In genomic region chr13:21402287-21402846, GRCm38 (mm10) we compare ENCODE assay signal across 8 mouse cellular contexts. TPM values are rescaled to one million over a fixed set of nuclear protein-coding genes. Genes with fewer than 3 reads are reported as not detected.
DNase-seq lines count a peak whose midpoint lies in the region; ATAC-seq and TF ChIP-seq lines count a peak whose summit lies in the region.

Gene Zkscan3 (minus strand): TSS chr13:21402755.

- peak; percentile 69 to 82 for DNase-seq in CD8-positive naive resting alpha-beta T cell, adult 2 months (ENCODE audit: low read depth in 2 of 2, low spot score in 2 of 2)
- DNase-seq in c-Kit-positive CD71-negative TER-119-negative erythroid progenitor cells, embryonic 14.5 days (ENCODE audit: low read depth): peak; percentile 73
- DNase-seq in forebrain, embryonic 11.5 days (ENCODE audit: low spot score): peak; percentile 91
- peak; percentile 90 to 96 for DNase-seq in kidney, postnatal 36 days

- WGBS in forebrain, embryonic 11.5 days: under 1% methylated on average over 35 of the region's 35 CpGs
- under 1% methylated on average over 35 of the region's 35 CpGs for WGBS in heart, embryonic 16.5 days
- WGBS in liver, embryonic 16.5 days (ENCODE audit: insufficient replicate concordance): under 1% methylated on average over 35 of the region's 35 CpGs
- WGBS in neural tube, embryonic 13.5 days: under 1% methylated on average over 35 of the region's 35 CpGs

- peak within 1 kb of the TSS; percentile 48 for H3K4me2 ChIP-seq in forebrain, embryonic 11.5 days (ENCODE audit: low read depth, low read length, severe bottlenecking)
- H3K4me2 ChIP-seq in heart, embryonic 16.5 days (ENCODE audit: low read depth, low read length): peak within 1 kb of the TSS; percentile 77
- peak within 1 kb of the TSS; percentile 76 for H3K4me2 ChIP-seq in liver, embryonic 16.5 days (ENCODE audit: low read depth, low read length)
- peak within 1 kb of the TSS; percentile 65 for H3K4me2 ChIP-seq in neural tube, embryonic 13.5 days

- H3K4me3 ChIP-seq in forebrain, embryonic 11.5 days (ENCODE audit: low read depth, low read length): peak within 1 kb of the TSS; percentile 84
- H3K4me3 ChIP-seq in heart, embryonic 16.5 days (ENCODE audit: low read length): peak within 1 kb of the TSS; percentile 95
- H3K4me3 ChIP-seq in liver, embryonic 16.5 days (ENCODE audit: low read depth, low read length): peak within 1 kb of the TSS; percentile 89
- peak within 1 kb of the TSS; percentile 80 for H3K4me3 ChIP-seq in neural tube, embryonic 13.5 days
- H3K4me3 ChIP-seq in testis, adult 2 months (ENCODE audit: control insufficient read depth, low read depth, low read length): peak within 1 kb of the TSS; percentile 98

- TF ChIP-seq CTCF in testis, adult 2 months (IDR thresholded peaks at IDR 0.05; ENCODE audit: control insufficient read depth, insufficient read depth, insufficient replicate concordance, low read depth, low read length): no peak

- no peaks in the 10 kb centered on the region for H3K27me3 ChIP-seq in forebrain, embryonic 11.5 days (ENCODE audit: control insufficient read depth, insufficient read depth, low read length)
- H3K27me3 ChIP-seq in heart, embryonic 16.5 days (ENCODE audit: control insufficient read depth, insufficient read depth, low read length): no peaks in the 10 kb centered on the region
- no peaks in the 10 kb centered on the region for H3K27me3 ChIP-seq in liver, embryonic 16.5 days (ENCODE audit: control insufficient read depth, insufficient read depth, low read depth, low read length)
- peaks cover 8% of the 10 kb centered on the region for H3K27me3 ChIP-seq in neural tube, embryonic 13.5 days
- no peaks in the 10 kb centered on the region for H3K27me3 ChIP-seq in testis, adult 2 months (ENCODE audit: control insufficient read depth, insufficient read depth, low read length)

- H3K36me3 ChIP-seq in forebrain, embryonic 11.5 days (ENCODE audit: control insufficient read depth, insufficient read depth, low read length): no peaks in the 10 kb centered on the region
- peaks cover 5% of the 10 kb centered on the region; the same call in 1 of the 2 replicates for H3K36me3 ChIP-seq in heart, embryonic 16.5 days (ENCODE audit: control insufficient read depth, insufficient read depth)
- 0 out of 2 replicates have a peak, but pooled peaks cover 8% of the 10 kb centered on the region for H3K36me3 ChIP-seq in liver, embryonic 16.5 days (ENCODE audit: control insufficient read depth, insufficient read depth)
- peaks cover 23% of the 10 kb centered on the region for H3K36me3 ChIP-seq in neural tube, embryonic 13.5 days
- H3K36me3 ChIP-seq in testis, adult 2 months (ENCODE audit: control insufficient read depth, insufficient read depth, low read length): no peaks in the 10 kb centered on the region

- no peaks in the 10 kb centered on the region; the same call in 1 of the 2 replicates for H3K4me1 ChIP-seq in forebrain, embryonic 11.5 days (replicated peaks; ENCODE audit: control insufficient read depth, insufficient read depth, low read length)
- H3K4me1 ChIP-seq in heart, embryonic 16.5 days (ENCODE audit: control insufficient read depth, insufficient read depth, low read length): peaks cover 11% of the 10 kb centered on the region
- peaks cover 9% of the 10 kb centered on the region for H3K4me1 ChIP-seq in liver, embryonic 16.5 days (ENCODE audit: control insufficient read depth, low read depth, low read length)
- peaks cover 30% of the 10 kb centered on the region for H3K4me1 ChIP-seq in neural tube, embryonic 13.5 days (replicated peaks)
- no peaks in the 10 kb centered on the region; the same call in 1 of the 2 replicates for H3K4me1 ChIP-seq in testis, adult 2 months (ENCODE audit: control insufficient read depth, insufficient read depth, low read length)

- H3K9ac ChIP-seq in forebrain, embryonic 11.5 days (ENCODE audit: low read length): peak within 1 kb of the TSS; percentile 87
- H3K9ac ChIP-seq in heart, embryonic 16.5 days (ENCODE audit: low read length): peak within 1 kb of the TSS; percentile 96
- peak within 1 kb of the TSS; percentile 93 for H3K9ac ChIP-seq in liver, embryonic 16.5 days (ENCODE audit: low read depth, low read length)
- peak within 1 kb of the TSS; percentile 84 for H3K9ac ChIP-seq in neural tube, embryonic 13.5 days

- H3K27ac ChIP-seq in forebrain, embryonic 11.5 days (ENCODE audit: low read depth, low read length): peak within 1 kb of the TSS; percentile 31; the same call in 1 of the 2 replicates
- peak within 1 kb of the TSS; percentile 87 for H3K27ac ChIP-seq in heart, embryonic 16.5 days (ENCODE audit: low read length)
- H3K27ac ChIP-seq in liver, embryonic 16.5 days (ENCODE audit: low read length): peak within 1 kb of the TSS; percentile 86
- peak within 1 kb of the TSS; percentile 70 for H3K27ac ChIP-seq in neural tube, embryonic 13.5 days (replicated peaks)
- peak within 1 kb of the TSS; percentile 84 for H3K27ac ChIP-seq in testis, adult 2 months (ENCODE audit: control insufficient read depth, insufficient read depth, low read depth, low read length)

- peak; percentile 55; the same call in 1 of the 2 replicates for TF ChIP-seq POLR2A in testis, adult 2 months (IDR thresholded peaks at IDR 0.05; ENCODE audit: control insufficient read depth, low read depth, low read length)

- ATAC-seq in forebrain, embryonic 11.5 days (replicated peaks; ENCODE audit: low FRiP score): peak; percentile 93
- ATAC-seq in heart, embryonic 16.5 days (replicated peaks; ENCODE audit: extremely low read depth, insufficient read depth, low FRiP score): peak; percentile 94
- peak; percentile 93 for ATAC-seq in liver, embryonic 16.5 days (ENCODE audit: low read depth)
- ATAC-seq in neural tube, embryonic 13.5 days (ENCODE audit: low read depth): peak; percentile 96

- H3K9me3 ChIP-seq in forebrain, embryonic 11.5 days (ENCODE audit: control insufficient read depth, low read length): no peaks in the 10 kb centered on the region
- H3K9me3 ChIP-seq in heart, embryonic 16.5 days (replicated peaks; ENCODE audit: control insufficient read depth, low read length): no peaks in the 10 kb centered on the region
- H3K9me3 ChIP-seq in liver, embryonic 16.5 days (replicated peaks; ENCODE audit: control insufficient read depth, low read length): no peaks in the 10 kb centered on the region
- H3K9me3 ChIP-seq in neural tube, embryonic 13.5 days: no peaks in the 10 kb centered on the region

RNA-seq across cellular contexts. Expression of gene Zkscan3, which starts in this region (rescaled TPM):
- polyA plus RNA-seq in forebrain, embryonic 11.5 days (2014; fragmentation: Nextera tagmentation; extraction: Ambion mirVana): 89.7 and 91.3 TPM in 2 replicates
- polyA plus RNA-seq in heart, embryonic 16.5 days (2015; fragmentation: Nextera tagmentation; extraction: Ambion mirVana): 70.4 and 73.1 TPM in 2 replicates
- polyA plus RNA-seq in liver, embryonic 16.5 days (2015; fragmentation: Nextera tagmentation; extraction: Ambion mirVana): 28.9 and 30.2 TPM in 2 replicates
- polyA plus RNA-seq in neural tube, embryonic 13.5 days (2015; fragmentation: Nextera tagmentation; extraction: Ambion mirVana): 72.1 and 84.0 TPM in 2 replicates
- polyA plus RNA-seq in testis, adult 2 months (2012; rRNA removed): 9.3 and 10.2 TPM in 2 replicates

Comparison
In these comparisons a context has a peak if more than half of its experiments do, and no peak if none do; other contexts are left out.
1. Peak in every context shown above with its lines: DNase-seq, ATAC-seq, H3K4me3 ChIP-seq and H3K27ac ChIP-seq.
2. H3K27ac ChIP-seq: peak in every context shown above with its lines; median percentile 87 in heart, embryonic 16.5 days; 86 in liver, embryonic 16.5 days; 84 in testis, adult 2 months; 70 in neural tube, embryonic 13.5 days; 31 in forebrain, embryonic 11.5 days.